Mouse (Mus musculus): ENCODE data around the gene Pmf1. TPM values are rescaled to one million over a fixed set of nuclear protein-coding genes. Genes with fewer than 3 reads are reported as not detected.

Pmf1 gene
- polyA plus RNA-seq, 1 experiment, result 117 TPM

DNA sequence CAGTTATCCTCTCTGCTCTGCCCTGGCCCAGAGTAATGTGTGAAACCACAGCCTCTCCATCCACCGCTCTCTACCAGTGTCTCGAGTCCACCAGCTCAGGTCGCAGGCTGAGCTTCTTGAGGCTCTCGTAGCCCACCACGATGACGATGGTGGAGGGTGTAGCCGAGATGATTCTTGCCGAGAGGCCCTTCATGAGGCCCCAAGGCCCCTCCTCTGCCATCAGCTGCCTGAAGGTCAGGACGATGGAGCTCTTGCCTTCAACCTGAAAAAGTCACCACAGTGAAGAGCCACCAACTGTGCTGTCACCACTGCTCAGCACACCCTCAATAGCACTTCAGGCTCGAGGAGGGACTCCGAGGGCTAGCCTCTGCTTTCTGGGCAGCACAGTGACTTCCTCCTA is 2.5 kb upstream of the Pmf1 start:
- TF ChIP-seq USF1 (IDR thresholded peaks at IDR 0.05; ENCODE audit: low read depth) (no peak), MYOD1 (IDR thresholded peaks at IDR 0.05; ENCODE audit: control insufficient read depth, insufficient read length, low read depth) (no peak), FOSL1 (IDR thresholded peaks at IDR 0.05; ENCODE audit: insufficient read depth, low read length, poor library complexity, severe bottlenecking) (no peak), CTCF (IDR thresholded peaks at IDR 0.05; ENCODE audit: control insufficient read depth, insufficient read depth, insufficient read length) (no peak), MAX (IDR thresholded peaks at IDR 0.05) (no peak), MYOG (IDR thresholded peaks at IDR 0.05; ENCODE audit: control insufficient read depth, extremely low read depth, insufficient read length) (no peak), CEBPB (IDR thresholded peaks at IDR 0.05; ENCODE audit: low read depth) (no peak)
- Histone ChIP-seq H3ac (ENCODE audit: control insufficient read depth, insufficient read length, low read depth) (no peak overlapping the region), H3K79me2 (ENCODE audit: control insufficient read depth, insufficient read depth) (peaks cover 22% of the 10 kb centered on the region), H3K4me3 (ENCODE audit: insufficient read depth, poor library complexity, severe bottlenecking) (no peak overlapping the region), H3K36me3 (ENCODE audit: control insufficient read depth, insufficient read depth) (peaks cover 37% of the 10 kb centered on the region), H3K27me3 (ENCODE audit: control insufficient read depth, insufficient read depth, insufficient read length) (no peaks in the 10 kb centered on the region), H3K79me3 (ENCODE audit: low read depth) (peaks cover 14% of the 10 kb centered on the region)

DNA sequence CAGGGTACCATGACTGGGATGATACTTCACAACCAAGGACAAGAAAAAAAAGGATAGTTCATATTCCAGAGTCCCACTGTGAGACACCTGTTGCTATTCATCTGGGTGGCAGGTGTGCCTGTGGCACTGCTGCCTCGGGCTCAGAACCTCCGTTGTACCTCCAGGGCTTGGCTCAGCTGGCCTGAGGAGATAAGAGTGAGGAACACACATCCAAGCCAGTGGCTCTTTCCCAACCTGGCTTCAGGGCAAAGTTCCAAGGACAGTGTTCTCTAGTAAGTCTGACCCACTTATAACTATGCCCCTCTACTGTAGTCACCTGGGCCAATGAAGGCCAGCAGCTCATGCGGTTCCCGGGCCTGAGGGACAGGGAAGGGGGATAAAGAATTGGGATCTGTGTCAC is 1.6 kb upstream of the Pmf1 start:
- Histone ChIP-seq H3K79me2 (ENCODE audit: control insufficient read depth, insufficient read depth) (peaks cover 31% of the 10 kb centered on the region), H3K36me3 (ENCODE audit: control insufficient read depth, insufficient read depth) (peaks cover 32% of the 10 kb centered on the region), H3K27me3 (ENCODE audit: control insufficient read depth, insufficient read depth, insufficient read length) (no peaks in the 10 kb centered on the region), H3K79me3 (ENCODE audit: low read depth) (peaks cover 14% of the 10 kb centered on the region), H3K4me3 (ENCODE audit: insufficient read depth, poor library complexity, severe bottlenecking) (no peak overlapping the region), H3ac (ENCODE audit: control insufficient read depth, insufficient read length, low read depth) (no peak overlapping the region)
- TF ChIP-seq MYOG (IDR thresholded peaks at IDR 0.05; ENCODE audit: control insufficient read depth, extremely low read depth, insufficient read length) (no peak), FOSL1 (IDR thresholded peaks at IDR 0.05; ENCODE audit: insufficient read depth, low read length, poor library complexity, severe bottlenecking) (no peak), USF1 (IDR thresholded peaks at IDR 0.05; ENCODE audit: low read depth) (no peak), CEBPB (IDR thresholded peaks at IDR 0.05; ENCODE audit: low read depth) (no peak), MAX (IDR thresholded peaks at IDR 0.05) (no peak), MYOD1 (IDR thresholded peaks at IDR 0.05; ENCODE audit: control insufficient read depth, insufficient read length, low read depth) (no peak), CTCF (IDR thresholded peaks at IDR 0.05; ENCODE audit: control insufficient read depth, insufficient read depth, insufficient read length) (no peak)

DNA sequence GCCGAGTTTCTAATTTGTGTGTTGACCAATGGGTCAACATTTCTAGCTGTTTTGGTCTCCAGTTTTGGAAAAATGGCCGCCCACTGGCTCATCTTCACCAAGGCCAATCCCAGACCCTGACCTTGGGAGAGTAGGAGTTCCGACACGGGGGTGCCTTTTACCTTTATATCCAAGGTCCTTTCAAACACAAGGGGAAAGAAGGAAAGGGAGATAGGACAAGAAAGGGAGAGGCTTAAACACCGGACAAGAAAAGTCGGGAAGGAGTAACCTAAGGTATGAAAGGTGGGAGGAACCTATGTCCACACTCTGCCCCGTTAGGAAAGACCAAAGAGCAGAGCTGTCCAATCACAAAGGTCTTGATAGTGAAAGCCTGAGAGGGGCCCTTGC is 507 bp upstream of the Pmf1 start:
- Histone ChIP-seq H3K4me3 (ENCODE audit: insufficient read depth, poor library complexity, severe bottlenecking) (no peak overlapping the region), H3K79me3 (ENCODE audit: low read depth) (peaks cover 19% of the 10 kb centered on the region), H3K79me2 (ENCODE audit: control insufficient read depth, insufficient read depth) (peaks cover 41% of the 10 kb centered on the region), H3K27me3 (ENCODE audit: control insufficient read depth, insufficient read depth, insufficient read length) (no peaks in the 10 kb centered on the region), H3ac (ENCODE audit: control insufficient read depth, insufficient read length, low read depth) (peak overlapping the region; percentile 28), H3K36me3 (ENCODE audit: control insufficient read depth, insufficient read depth) (peaks cover 27% of the 10 kb centered on the region)
- TF ChIP-seq USF1 (IDR thresholded peaks at IDR 0.05; ENCODE audit: low read depth) (no peak), FOSL1 (IDR thresholded peaks at IDR 0.05; ENCODE audit: insufficient read depth, low read length, poor library complexity, severe bottlenecking) (no peak)

DNA sequence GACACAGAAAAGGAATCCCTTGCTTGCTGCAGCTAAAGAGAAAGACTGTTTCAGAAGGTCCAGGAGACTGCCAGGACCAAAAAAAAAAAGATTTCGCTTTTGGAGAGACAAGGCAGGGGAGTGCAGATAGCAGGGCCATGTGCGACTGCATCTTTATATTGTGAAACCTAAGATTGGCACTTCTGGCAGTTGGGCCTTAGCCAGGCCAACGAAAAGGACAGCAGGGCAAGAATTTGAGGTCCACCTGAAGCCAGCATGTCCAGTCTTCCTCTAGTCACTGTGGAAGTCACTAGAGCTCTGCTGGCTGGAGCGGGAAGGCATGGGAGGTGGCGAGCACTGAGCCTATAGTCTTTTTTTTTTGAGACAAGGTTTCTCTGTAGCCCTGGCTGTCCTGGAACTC is 1.2 kb downstream of the Pmf1 start:
- H3K27me3 ChIP-seq (ENCODE audit: control insufficient read depth, insufficient read depth, insufficient read length), result no peaks in the 10 kb centered on the region
- peak overlapping the region; percentile 66 for H3ac ChIP-seq (ENCODE audit: control insufficient read depth, insufficient read length, low read depth)
- H3K4me3 ChIP-seq (ENCODE audit: insufficient read depth, poor library complexity, severe bottlenecking), result peak overlapping the region; percentile 50
- H3K79me3 ChIP-seq (ENCODE audit: low read depth), result peaks cover 24% of the 10 kb centered on the region
- H3K79me2 ChIP-seq (ENCODE audit: control insufficient read depth, insufficient read depth), result peaks cover 58% of the 10 kb centered on the region
- H3K36me3 ChIP-seq (ENCODE audit: control insufficient read depth, insufficient read depth), result peaks cover 19% of the 10 kb centered on the region
- no peak for TF ChIP-seq CEBPB (IDR thresholded peaks at IDR 0.05; ENCODE audit: low read depth)
- no peak for TF ChIP-seq MAX (IDR thresholded peaks at IDR 0.05)
- TF ChIP-seq USF1 (IDR thresholded peaks at IDR 0.05; ENCODE audit: low read depth), result no peak
- no peak for TF ChIP-seq CTCF (IDR thresholded peaks at IDR 0.05; ENCODE audit: control insufficient read depth, insufficient read depth, insufficient read length)
- no peak for TF ChIP-seq FOSL1 (IDR thresholded peaks at IDR 0.05; ENCODE audit: insufficient read depth, low read length, poor library complexity, severe bottlenecking)
- TF ChIP-seq MYOD1 (IDR thresholded peaks at IDR 0.05; ENCODE audit: control insufficient read depth, insufficient read length, low read depth), result no peak
- no peak for TF ChIP-seq MYOG (IDR thresholded peaks at IDR 0.05; ENCODE audit: control insufficient read depth, extremely low read depth, insufficient read length)

DNA sequence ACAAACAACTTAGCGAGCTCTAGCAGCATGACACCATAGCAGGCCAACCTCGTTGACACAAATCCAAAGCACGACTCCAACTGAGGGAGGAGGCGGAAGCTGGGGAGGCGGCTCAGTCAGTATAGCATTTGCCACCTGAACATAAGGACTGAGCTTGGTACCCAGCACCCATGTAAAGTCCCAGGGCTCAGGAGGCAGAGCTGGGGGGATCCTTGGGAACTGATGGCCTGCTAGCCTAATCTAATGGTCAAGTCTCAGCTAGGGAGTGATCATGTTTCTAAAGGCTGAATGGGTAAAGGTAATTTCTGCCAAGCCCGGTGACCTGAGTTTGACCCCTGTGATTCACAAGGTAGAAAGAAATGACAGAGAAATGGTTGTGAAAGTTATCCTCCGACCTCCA is 2.6 kb downstream of the Pmf1 start:
- Histone ChIP-seq H3K27me3 (ENCODE audit: control insufficient read depth, insufficient read depth, insufficient read length) (no peaks in the 10 kb centered on the region), H3K4me3 (ENCODE audit: insufficient read depth, poor library complexity, severe bottlenecking) (no peak overlapping the region), H3ac (ENCODE audit: control insufficient read depth, insufficient read length, low read depth) (no peak overlapping the region), H3K36me3 (ENCODE audit: control insufficient read depth, insufficient read depth) (peaks cover 18% of the 10 kb centered on the region), H3K79me2 (ENCODE audit: control insufficient read depth, insufficient read depth) (peaks cover 65% of the 10 kb centered on the region), H3K79me3 (ENCODE audit: low read depth) (peaks cover 28% of the 10 kb centered on the region)
- TF ChIP-seq CEBPB (IDR thresholded peaks at IDR 0.05; ENCODE audit: low read depth) (no peak), MYOD1 (IDR thresholded peaks at IDR 0.05; ENCODE audit: control insufficient read depth, insufficient read length, low read depth) (no peak), MYOG (IDR thresholded peaks at IDR 0.05; ENCODE audit: control insufficient read depth, extremely low read depth, insufficient read length) (no peak), MAX (IDR thresholded peaks at IDR 0.05) (no peak), FOSL1 (IDR thresholded peaks at IDR 0.05; ENCODE audit: insufficient read depth, low read length, poor library complexity, severe bottlenecking) (no peak), USF1 (IDR thresholded peaks at IDR 0.05; ENCODE audit: low read depth) (no peak), CTCF (IDR thresholded peaks at IDR 0.05; ENCODE audit: control insufficient read depth, insufficient read depth, insufficient read length) (no peak)

DNA sequence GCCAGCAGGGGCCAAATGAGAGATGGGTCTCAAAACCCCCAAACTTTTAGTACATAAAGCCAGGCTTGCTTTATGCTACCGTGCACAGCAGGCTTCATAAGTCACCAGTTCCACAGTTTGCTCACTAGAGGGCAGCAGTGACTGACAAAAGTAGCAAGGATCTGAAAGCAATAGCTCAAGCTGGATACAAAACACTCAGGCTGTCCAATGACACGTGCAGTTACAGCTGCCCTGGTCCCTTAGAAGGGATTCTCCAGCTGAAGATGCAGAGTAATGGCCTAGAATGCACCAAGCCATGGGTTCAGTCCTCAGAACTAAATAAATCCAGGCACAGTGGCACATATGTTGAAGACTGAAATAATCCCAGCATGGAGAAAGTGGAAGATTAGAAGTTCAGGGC is 3.0 kb downstream of the Pmf1 start:
- Histone ChIP-seq H3K79me3 (ENCODE audit: low read depth) (peaks cover 28% of the 10 kb centered on the region), H3K4me3 (ENCODE audit: insufficient read depth, poor library complexity, severe bottlenecking) (no peak overlapping the region), H3ac (ENCODE audit: control insufficient read depth, insufficient read length, low read depth) (no peak overlapping the region), H3K79me2 (ENCODE audit: control insufficient read depth, insufficient read depth) (peaks cover 65% of the 10 kb centered on the region), H3K36me3 (ENCODE audit: control insufficient read depth, insufficient read depth) (peaks cover 18% of the 10 kb centered on the region), H3K27me3 (ENCODE audit: control insufficient read depth, insufficient read depth, insufficient read length) (no peaks in the 10 kb centered on the region)
- peak; percentile 43 for TF ChIP-seq CTCF (IDR thresholded peaks at IDR 0.05; ENCODE audit: control insufficient read depth, insufficient read depth, insufficient read length)
- no peak for TF ChIP-seq CEBPB (IDR thresholded peaks at IDR 0.05; ENCODE audit: low read depth)
- TF ChIP-seq MAX (IDR thresholded peaks at IDR 0.05), result peak; percentile 52
